Mouse (Mus musculus) heart, adult 11 months (tissue): ENCODE data around the gene Idua.

ENCODE experiments used
- DNase-seq: peaks from one replicate; pipeline ENCODE4 v3.0.0; 2022

Gene Idua

GRCm38 (mm10) chr5:108691152-108691551 is 31.0 kb downstream of the Idua start:
- DNase-seq: no peak

GRCm38 (mm10) chr5:108692271-108692670 is 32.1 kb downstream of the Idua start, which contains the start of gene Fgfrl1:
Gene Fgfrl1 (plus strand): TSS chr5:108692382.
- DNase-seq: peak; percentile 98

- DNase-seq: peak; percentile 99
Measured at GRCm38 (mm10) chr5:108693872-108694288, 33.7 kb downstream of the Idua start.

GRCm38 (mm10) chr5:108694352-108695261 is 34.5 kb downstream of the Idua start:
- peak; percentile 95 for DNase-seq

DNA sequence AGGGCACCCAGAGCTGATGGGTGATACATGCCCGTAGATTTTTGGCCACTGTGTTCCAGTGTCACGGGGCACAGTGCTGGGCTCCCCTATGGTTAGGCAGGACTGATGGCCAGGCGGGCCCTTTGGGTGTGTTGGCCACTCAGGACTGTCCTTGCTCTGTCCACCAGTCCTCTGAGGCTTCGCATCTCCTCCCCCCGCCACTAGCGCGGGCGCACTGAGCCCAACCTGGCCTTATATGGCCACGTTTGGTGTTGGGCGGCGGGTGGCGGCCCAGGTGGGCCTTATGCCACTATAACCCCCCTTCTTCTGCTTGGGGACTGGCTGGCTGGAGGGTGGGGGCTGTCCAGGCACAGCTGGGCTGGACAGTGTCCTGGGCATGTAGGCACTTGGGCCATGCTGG is 35.7 kb downstream of the Idua start:
- peak; percentile 94 for DNase-seq

- DNase-seq: no peak
Measured at GRCm38 (mm10) chr5:108696542-108696941, 36.4 kb downstream of the Idua start.

GRCm38 (mm10) chr5:108697341-108697753 is 37.2 kb downstream of the Idua start:
- DNase-seq: no peak

- no peak for DNase-seq
Measured at GRCm38 (mm10) chr5:108700346-108700745, 40.2 kb downstream of the Idua start.

DNA sequence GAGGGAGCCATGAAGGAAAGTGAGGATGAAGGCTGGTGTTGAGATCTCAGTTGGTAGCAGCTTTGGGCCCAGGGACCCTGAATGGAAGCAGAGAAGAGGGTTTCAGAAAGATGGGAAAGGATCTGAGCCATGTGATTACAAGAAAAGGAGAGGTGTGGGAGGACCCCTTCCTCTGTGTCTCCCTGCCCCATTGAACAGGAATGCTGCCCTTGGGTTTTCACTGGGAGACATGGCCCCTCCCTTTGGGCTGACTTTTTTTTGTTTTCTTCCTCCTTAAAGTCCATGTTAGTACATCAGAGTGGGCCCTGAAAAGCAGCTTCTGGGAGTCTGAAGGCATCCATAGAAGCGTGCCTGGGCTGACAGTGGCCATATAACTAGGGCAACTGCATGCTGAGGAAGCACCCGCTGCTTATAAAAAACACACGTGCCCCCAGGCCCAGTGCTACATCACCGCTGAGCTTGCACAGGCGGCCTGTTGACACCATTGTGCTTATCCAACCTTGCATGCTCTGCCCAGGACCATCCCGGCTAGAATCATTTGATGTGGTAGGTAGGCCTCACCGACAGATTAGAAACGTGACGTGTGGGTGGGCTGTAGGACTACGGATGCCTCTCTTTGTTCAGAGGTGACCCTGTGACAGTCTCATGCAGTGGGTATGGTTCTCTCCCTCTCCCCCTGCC is 41.4 kb downstream of the Idua start:
- DNase-seq: peak; percentile 85

GRCm38 (mm10) chr5:108703754-108704626 is 43.9 kb downstream of the Idua start:
- DNase-seq: peak; percentile 85

DNA sequence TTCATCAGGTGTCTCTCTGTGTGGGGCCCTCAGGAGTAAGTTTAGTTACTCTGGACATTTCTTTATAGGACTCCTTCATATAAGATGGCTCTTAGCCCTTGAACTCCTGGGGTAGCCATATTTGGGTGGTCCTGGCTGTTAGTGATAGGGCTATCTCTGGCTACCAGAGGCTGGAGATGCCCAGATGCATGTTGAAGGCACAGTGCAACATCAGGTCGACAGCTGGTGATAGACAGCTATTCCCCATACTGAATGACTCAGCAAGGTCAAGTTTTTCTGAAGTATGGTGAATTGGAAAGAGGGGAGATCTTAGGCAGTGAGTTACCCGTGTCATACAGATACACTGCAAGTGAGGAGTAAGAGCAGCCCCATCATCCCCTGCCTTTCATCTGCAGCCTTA is 47.6 kb downstream of the Idua start:
- no peak for DNase-seq

GRCm38 (mm10) chr5:108708419-108708818 is 48.3 kb downstream of the Idua start:
- peak; percentile 79 for DNase-seq

DNA sequence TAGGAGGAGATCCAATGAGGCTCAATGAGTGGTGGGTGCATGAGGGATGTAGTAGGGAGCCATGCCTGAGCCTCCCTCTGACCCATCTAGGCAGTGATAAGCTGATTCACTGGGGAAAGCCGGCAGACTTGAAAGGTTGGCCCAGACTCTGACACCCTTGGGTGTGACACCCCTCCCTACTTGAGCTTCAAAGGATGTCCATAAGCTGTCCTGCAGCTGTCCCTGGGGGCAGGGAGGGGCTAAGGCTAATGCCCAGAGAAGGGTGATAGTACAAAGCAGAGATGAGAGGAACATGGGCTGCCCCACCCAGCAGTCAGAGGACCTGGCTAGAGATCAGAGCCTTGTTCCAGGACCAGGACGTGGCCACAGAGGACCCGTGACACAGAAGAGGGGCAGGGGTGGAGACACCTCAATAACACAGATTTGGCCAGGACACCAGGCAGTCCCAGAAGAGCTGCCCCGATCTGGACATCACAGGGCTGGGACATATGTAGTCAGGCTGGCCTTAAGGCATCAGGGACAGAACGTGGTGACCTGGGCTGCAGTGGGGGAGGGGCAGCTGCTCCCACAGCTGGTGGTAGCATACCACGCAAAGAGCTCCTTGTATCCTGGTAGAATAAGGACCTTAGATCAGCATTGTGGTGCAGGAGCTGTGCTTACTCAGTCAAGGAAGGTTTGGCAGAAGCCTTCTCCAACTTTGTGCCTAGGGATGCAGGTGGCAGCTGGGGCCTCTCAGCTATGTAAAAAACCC is 49.0 kb downstream of the Idua start:
- DNase-seq: peak; percentile 89

- no peak for DNase-seq
Measured at GRCm38 (mm10) chr5:108711968-108712367, 51.8 kb downstream of the Idua start.

DNA sequence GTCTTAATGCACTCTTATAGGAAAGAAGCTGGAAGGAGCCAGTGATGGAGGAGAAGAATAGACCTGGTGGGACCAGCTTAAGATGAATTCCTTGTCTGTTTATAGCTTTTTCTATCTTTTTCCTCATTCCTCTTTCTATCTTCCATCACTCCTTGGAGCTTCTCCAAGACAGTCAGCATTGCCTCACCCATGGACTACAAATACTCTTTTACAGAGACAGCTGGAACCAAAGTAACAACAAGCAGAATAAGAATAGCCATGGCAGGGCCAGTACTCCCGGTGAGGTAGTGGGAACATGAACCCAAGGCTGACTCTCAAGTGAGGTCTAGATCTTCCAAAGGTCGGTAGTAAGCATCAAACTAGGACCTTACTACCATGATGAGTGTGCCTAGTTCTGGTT is 53.0 kb downstream of the Idua start:
- no peak for DNase-seq

GRCm38 (mm10) chr5:108713691-108714090 is 53.6 kb downstream of the Idua start:
- peak; percentile 88 for DNase-seq

DNA sequence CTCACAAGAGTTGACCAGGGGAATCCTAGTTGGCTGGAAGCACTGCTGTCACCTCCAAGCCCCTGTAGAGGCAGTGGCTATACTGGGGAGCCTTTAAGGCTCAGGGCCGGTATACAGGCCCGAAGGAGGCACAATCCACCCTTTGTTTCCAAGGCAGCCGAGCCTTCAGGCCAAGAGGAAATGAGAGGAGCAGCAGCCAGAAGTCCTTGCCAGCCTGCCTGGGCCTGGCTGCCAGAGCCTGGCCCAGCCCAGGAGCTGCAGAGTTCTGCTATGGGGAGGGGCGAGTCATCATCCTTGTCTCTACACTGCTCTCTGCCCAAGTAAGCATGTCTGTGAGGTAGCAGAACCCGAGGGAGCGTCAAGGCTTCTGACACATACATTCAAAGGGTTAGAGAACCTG is 54.0 kb downstream of the Idua start:
- DNase-seq: peak; percentile 91

DNA sequence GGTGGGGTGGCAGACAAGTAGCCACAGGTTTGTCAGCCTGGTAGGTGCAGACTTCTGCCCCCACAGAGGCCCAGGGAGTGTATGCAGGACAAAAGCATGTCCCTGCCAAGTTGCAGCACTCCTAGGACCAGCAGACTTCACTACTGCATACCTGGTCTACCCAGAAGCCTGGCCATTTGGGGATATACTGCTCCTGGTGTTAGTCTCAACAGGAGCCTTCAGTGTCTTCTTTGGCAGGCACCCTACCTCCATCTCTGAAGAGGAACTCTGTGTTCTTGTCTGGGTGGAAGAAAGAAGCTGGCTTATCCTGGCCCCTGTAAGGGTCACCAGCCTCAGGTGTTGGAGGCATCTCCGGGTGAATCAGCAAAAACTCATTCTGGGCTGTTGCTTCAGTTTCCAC is 55.8 kb downstream of the Idua start:
- peak; percentile 65 for DNase-seq

DNA sequence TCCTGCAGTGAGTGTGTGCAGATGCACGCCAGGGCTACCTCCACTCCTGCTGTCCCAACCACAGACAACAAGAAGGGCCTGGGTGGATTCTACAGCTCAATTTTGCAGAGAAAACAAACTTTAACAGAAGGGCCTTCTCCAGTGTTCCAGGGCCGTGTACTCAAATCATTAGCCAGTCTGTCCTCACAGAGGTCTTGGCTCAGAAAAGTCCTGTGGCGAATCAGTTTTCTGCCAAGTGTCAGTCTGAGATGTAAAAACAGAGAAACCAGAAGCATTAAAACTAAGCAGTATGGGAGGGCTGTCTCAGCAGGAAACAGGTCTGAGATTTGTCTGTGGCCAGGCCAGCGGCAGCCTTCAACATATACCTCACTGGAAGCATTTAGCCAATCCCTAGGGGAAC is 57.9 kb downstream of the Idua start:
- no peak for DNase-seq

DNA sequence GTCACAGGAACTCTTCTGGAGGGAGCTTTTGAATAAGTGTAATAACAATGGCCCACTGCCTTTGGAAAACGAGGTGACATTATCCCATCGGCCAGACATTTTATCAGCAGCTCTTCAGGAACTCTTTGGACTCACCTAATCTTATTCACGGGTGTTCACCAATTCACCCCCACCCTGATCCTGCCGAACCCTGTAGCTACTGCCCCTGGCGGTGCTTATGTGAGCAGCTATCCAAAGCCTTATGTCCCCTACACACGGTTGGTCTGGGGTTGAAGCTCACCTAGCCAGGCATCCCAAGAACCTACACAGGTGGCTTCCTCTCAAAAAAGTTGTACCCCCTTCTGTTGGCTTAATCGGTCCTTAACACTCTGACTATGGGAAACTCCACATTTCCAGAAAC is 59.6 kb downstream of the Idua start:
- DNase-seq: peak; percentile 79

- peak; percentile 86 for DNase-seq
Measured at GRCm38 (mm10) chr5:108724006-108724405, 63.9 kb downstream of the Idua start.

DNA sequence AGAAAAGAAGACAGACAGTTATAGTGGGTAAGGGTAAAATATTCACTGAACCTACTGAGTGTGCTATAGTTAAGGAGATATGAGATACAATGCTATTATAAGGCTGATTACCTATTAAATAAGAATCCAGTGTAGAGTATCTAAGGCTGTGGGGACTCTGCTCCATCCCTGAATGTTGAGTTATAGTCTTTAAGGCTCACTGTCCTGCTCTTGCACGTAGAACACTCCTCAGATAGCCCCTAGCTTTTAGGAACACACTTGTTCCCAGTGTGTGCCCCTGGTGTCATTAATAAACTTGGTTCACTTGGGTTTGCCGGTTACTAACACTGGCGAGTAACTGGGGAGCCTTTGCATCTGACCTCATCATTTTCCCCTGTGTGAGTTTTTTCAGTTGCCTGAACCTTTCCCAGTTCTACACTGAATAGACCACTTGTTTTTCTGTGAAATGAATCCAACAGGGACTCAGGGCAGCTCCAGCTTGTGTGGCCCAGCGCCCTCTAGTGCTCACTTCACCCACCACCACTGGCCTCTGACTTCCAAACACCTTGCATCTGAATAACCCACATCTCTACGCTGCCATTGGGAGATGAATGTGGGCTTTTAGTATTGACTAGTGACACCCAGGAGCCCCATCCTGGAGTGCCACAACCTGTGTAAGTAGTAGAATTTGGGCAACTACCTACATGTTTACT is 66.6 kb downstream of the Idua start:
- DNase-seq: peak; percentile 90
